Mouse (Mus musculus): ENCODE data around the gene Foxa2. TPM values are rescaled to one million over a fixed set of nuclear protein-coding genes. Genes with fewer than 3 reads are reported as not detected.

The Foxa2 gene
- total and polyA plus RNA-seq, 2 experiments from 2014 or later = 0.38 to 5.4 TPM

DNA sequence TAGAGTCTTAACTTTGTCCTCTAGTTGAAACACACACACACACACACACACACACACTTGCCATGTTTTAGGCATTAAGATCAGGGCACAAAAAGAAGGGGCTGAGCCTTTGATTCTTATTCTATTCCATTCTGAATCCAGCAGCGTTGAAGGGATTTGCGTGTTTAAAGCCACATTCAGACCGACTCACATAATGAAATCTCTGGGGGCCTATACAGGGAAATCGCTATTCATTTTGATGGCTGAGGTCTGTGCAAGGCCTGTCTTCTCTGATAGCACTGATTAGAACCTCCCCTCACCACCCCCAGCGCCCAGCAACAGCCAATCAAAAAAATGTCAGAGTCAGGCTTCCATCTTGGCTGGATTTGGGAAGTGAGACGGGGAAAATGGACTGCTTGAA is 13.9 kb upstream of the Foxa2 start:
- H3K27me3 ChIP-seq (ENCODE audit: insufficient read depth, low read length) = no peaks in the 10 kb centered on the region
- no peak for ATAC-seq
- TF ChIP-seq CTCF (IDR thresholded peaks at IDR 0.05; ENCODE audit: low read depth) = no peak

DNA sequence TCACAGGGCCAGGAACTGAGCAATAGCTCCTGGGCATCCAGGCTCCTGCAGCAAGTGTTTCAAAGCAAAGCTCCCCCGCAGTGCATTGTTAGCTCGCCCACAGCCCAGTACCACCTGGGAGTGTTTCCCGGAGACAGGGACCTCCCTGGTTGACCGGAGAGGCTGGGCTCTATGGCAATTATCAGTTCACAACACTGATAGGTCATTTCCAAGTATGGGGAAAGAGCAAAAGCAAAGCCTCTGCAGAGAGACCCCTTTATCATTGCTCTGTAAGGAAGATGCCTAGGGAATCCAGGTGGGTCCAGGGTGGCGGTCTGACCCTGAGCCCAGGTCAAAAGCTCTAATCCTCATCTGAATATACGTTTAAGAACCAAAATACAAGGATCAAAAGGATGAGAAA is 6.6 kb upstream of the Foxa2 start:
- Histone ChIP-seq H3K27me3 (ENCODE audit: insufficient read depth, low read length) (peaks cover 56% of the 10 kb centered on the region), H3K4me1 (ENCODE audit: insufficient read depth, low read length) (no peaks in the 10 kb centered on the region), H3K27ac (no peak overlapping the region), H3K9ac (replicated peaks; ENCODE audit: low read length) (no peak overlapping the region), H3K36me3 (ENCODE audit: insufficient read depth, low read length) (no peaks in the 10 kb centered on the region), H3K4me3 (ENCODE audit: low read length) (no peak overlapping the region), H3K9me3 (ENCODE audit: low read length) (no peaks in the 10 kb centered on the region), H3K4me2 (ENCODE audit: low read depth, low read length) (no peak overlapping the region)
- DNase-seq (ENCODE audit: low spot score) (no peak), ATAC-seq (no peak)
- no peak for TF ChIP-seq CTCF (IDR thresholded peaks at IDR 0.05; ENCODE audit: low read depth)
- WGBS = 8% methylated on average over 6 of the region's 6 CpGs

More for the DNA sequence above, 13.9 kb upstream of the Foxa2 start:
- Histone ChIP-seq H3K36me3 (ENCODE audit: insufficient read depth, low read length) (no peaks in the 10 kb centered on the region), H3K9me3 (ENCODE audit: low read length) (no peaks in the 10 kb centered on the region), H3K4me3 (ENCODE audit: low read length) (no peak overlapping the region), H3K27ac (no peak overlapping the region), H3K9ac (replicated peaks; ENCODE audit: low read length) (no peak overlapping the region), H3K4me2 (ENCODE audit: low read depth, low read length) (no peak overlapping the region), H3K4me1 (ENCODE audit: insufficient read depth, low read length) (no peaks in the 10 kb centered on the region)
- 58% methylated on average over 6 of the region's 6 CpGs for WGBS
- DNase-seq (ENCODE audit: low spot score) = no peak

DNA sequence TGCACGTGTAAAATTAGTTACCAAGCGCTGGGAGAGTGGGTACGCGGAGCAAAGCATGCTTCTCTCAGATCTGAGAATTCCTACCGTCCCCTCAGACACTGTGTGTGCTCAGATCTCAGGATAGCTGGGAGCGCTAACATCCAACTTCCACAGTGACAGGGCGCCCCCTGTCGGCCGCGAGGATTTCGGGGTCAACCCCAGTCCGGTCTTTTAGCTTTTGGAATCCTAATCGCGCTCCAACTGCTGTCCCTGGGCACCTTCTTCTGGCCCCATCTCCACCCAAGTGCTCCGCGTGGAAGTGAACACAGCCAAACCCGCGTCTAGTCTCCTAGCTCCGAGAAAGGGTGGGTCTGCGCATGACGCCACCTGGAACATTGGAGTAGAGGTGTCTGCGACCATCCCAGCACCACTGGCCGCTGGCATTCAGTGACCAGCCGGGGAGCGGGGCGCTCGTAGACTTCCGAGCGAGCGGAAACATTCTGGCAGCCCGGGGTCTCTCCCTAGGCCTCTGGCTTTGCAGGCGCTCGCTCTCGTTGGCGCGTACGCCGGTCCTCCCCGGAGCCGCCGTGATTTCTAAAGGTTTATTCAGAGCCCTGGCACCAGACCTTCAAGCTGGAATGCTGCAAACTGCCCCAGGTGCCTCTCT is 1.8 kb upstream of the Foxa2 start:
- WGBS = under 1% methylated on average over 41 of the region's 41 CpGs
- H3K4me3 ChIP-seq (ENCODE audit: low read length) = peak overlapping the region; percentile 21

DNA sequence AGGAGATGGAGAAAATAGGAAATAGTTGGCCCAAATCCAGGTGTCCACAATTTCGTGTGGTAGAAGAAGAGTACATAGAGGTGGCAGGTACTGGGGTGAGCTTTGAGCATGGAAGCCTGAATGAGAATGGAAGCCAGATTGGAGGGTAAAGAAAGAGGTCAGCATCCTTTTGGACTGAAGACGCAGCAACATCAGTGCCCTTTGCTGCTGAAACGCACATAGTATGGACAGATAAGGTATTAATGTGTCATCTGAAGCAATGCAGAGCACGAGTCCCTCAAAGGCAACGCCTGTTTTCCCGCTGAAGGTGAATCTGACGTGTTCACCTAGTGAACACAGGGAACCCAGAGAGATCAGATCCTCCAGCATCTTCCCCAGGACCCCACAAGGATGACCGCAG is 842 bp upstream of the Foxa2 start:
- no peak overlapping the region for H3K9ac ChIP-seq (replicated peaks; ENCODE audit: low read length)
- no peak for ATAC-seq

More for the DNA sequence above, 1.8 kb upstream of the Foxa2 start:
- DNase-seq (ENCODE audit: low spot score) = peak; percentile 78
- peaks cover 89% of the 10 kb centered on the region for H3K27me3 ChIP-seq (ENCODE audit: insufficient read depth, low read length)
- TF ChIP-seq CTCF (IDR thresholded peaks at IDR 0.05; ENCODE audit: low read depth) = peak; percentile 70
- H3K9me3 ChIP-seq (ENCODE audit: low read length) = 0 out of 2 replicates have a peak, but pooled peaks cover 2% of the 10 kb centered on the region
- H3K27ac ChIP-seq = no peak overlapping the region
- no peaks in the 10 kb centered on the region for H3K36me3 ChIP-seq (ENCODE audit: insufficient read depth, low read length)
- peak; percentile 63 for ATAC-seq
- H3K4me1 ChIP-seq (ENCODE audit: insufficient read depth, low read length) = no peaks in the 10 kb centered on the region
- H3K9ac ChIP-seq (replicated peaks; ENCODE audit: low read length) = no peak overlapping the region
- H3K4me2 ChIP-seq (ENCODE audit: low read depth, low read length) = peak overlapping the region; percentile 42

GRCm38 (mm10) chr2:148045937-148046798 is 601 bp downstream of the Foxa2 start:
- 0% methylated on average over 57 of the region's 65 CpGs for WGBS
- ATAC-seq (0 out of 2 replicates have a peak, but pooled peaks have one; percentile 13), DNase-seq (ENCODE audit: low spot score) (no peak)
- Histone ChIP-seq H3K36me3 (ENCODE audit: insufficient read depth, low read length) (no peaks in the 10 kb centered on the region), H3K27me3 (ENCODE audit: insufficient read depth, low read length) (peaks cover 85% of the 10 kb centered on the region), H3K4me2 (ENCODE audit: low read depth, low read length) (peak overlapping the region; percentile 40), H3K27ac (no peak overlapping the region), H3K4me1 (ENCODE audit: insufficient read depth, low read length) (no peaks in the 10 kb centered on the region), H3K4me3 (ENCODE audit: low read length) (peak overlapping the region; percentile 20), H3K9ac (replicated peaks; ENCODE audit: low read length) (no peak overlapping the region), H3K9me3 (ENCODE audit: low read length) (0 out of 2 replicates have a peak, but pooled peaks cover 2% of the 10 kb centered on the region)
- TF ChIP-seq CTCF (IDR thresholded peaks at IDR 0.05; ENCODE audit: low read depth) = no peak

More for the DNA sequence above, 842 bp upstream of the Foxa2 start:
- TF ChIP-seq CTCF (IDR thresholded peaks at IDR 0.05; ENCODE audit: low read depth) = no peak
- Histone ChIP-seq H3K27me3 (ENCODE audit: insufficient read depth, low read length) (peaks cover 86% of the 10 kb centered on the region), H3K4me3 (ENCODE audit: low read length) (no peak overlapping the region), H3K36me3 (ENCODE audit: insufficient read depth, low read length) (no peaks in the 10 kb centered on the region), H3K4me1 (ENCODE audit: insufficient read depth, low read length) (no peaks in the 10 kb centered on the region), H3K4me2 (ENCODE audit: low read depth, low read length) (no peak overlapping the region), H3K27ac (no peak overlapping the region), H3K9me3 (ENCODE audit: low read length) (0 out of 2 replicates have a peak, but pooled peaks cover 2% of the 10 kb centered on the region)
- 3% methylated on average over 8 of the region's 8 CpGs for WGBS
- DNase-seq (ENCODE audit: low spot score) = no peak

GRCm38 (mm10) chr2:148045543-148045936 is 1.2 kb downstream of the Foxa2 start:
- H3K27ac ChIP-seq = no peak overlapping the region

More at GRCm38 (mm10) chr2:148045543-148045936, 1.2 kb downstream of the Foxa2 start:
- no peaks in the 10 kb centered on the region for H3K4me1 ChIP-seq (ENCODE audit: insufficient read depth, low read length)
- H3K9ac ChIP-seq (replicated peaks; ENCODE audit: low read length) = no peak overlapping the region
- no peak for TF ChIP-seq CTCF (IDR thresholded peaks at IDR 0.05; ENCODE audit: low read depth)
- H3K9me3 ChIP-seq (ENCODE audit: low read length) = 0 out of 2 replicates have a peak, but pooled peaks cover 2% of the 10 kb centered on the region
- 1% methylated on average over 25 of the region's 25 CpGs for WGBS
- peak overlapping the region; percentile 12; the same call in 1 of the 2 replicates for H3K4me3 ChIP-seq (ENCODE audit: low read length)
- H3K4me2 ChIP-seq (ENCODE audit: low read depth, low read length) = peak overlapping the region; percentile 40
- DNase-seq (ENCODE audit: low spot score) (no peak), ATAC-seq (no peak)
- H3K27me3 ChIP-seq (ENCODE audit: insufficient read depth, low read length) = peaks cover 85% of the 10 kb centered on the region
- no peaks in the 10 kb centered on the region for H3K36me3 ChIP-seq (ENCODE audit: insufficient read depth, low read length)

Data from hindbrain, postnatal 0 days (tissue).